Mouse (Mus musculus): ENCODE measurements around the gene Zfr2.

Gene Zfr2

DNA sequence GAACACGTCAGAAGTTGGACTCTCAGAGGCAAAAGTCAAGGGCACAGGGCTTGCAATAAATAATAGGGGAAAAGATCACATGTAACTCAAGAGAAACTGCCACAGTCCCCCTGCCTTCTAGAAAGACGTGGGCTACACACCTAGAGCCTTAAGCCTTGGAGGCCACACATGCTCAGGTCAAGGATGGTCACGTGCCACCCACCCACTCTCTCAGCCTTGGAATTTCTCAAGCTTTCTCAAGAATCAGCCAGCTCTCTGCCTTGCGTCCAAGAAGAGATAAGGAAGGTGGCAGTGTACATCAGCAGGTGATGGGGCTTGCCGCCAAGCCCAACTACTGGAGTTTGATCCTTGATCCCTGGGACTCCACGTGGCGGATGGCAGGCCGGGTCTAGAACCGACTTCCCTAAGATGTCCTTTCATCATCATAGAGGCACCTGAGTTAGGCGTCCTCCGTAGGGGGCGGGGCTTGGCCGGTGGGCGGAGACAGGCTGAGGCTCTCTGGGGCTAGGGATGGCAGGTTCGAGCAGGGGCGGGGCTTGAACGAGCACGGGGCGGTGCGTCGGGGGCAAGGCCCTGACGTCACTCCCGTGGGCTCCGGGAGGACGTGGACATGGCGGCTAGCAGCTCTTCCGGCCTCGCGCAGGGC, at the start of gene Zfr2:
Zfr2 (plus strand) TSS at position 576 of the 646 bp plus-strand sequence.
- peak; percentile 95 for DNase-seq (ENCODE audit: inconsistent ontology term)

DNA sequence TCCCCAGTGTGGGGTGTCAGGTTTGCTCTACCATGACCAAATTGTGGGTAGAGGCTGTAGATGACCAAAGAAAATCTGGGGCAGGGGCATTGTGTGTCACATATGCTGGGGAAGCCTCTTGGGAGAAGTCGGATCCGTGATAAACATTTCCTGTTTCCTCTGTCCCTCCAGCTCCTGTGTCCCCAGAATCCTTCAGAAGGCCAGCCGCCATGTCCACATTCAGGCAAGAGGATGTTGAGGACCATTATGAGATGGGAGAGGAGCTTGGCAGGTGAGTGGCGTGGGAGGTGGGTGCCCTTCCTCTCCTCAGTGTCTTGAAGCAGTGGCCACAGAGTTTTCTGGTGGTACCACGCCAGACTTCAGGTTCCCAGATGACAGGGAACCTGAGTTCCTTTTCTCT, 49.1 kb upstream of the Zfr2 start, which contains the start of gene 4930442H23Rik:
4930442H23Rik (minus strand) TSS at position 45 of the 400 bp plus-strand sequence.
- DNase-seq (ENCODE audit: inconsistent ontology term): no peak

DNA sequence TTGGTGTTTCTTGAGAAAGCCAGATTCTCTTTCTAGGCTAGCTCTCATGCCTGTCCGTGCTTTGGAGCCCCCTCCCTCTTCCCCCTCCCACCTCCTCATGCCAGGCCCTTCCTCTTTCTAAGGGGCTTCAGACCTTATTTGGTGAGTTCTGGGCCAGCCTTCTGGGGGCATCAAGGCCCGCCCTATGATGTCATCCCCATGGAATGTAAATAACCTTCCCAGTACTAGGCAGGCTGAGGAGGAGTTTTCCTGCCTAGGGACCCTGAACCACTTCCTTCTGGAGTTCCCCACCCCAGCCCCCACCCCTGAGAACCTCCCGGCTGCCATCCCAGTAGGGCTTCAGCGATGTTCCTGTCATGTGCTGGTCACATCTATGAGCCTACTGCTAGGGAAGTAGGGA, 48.2 kb upstream of the Zfr2 start:
- no peak for DNase-seq (ENCODE audit: inconsistent ontology term)

DNA sequence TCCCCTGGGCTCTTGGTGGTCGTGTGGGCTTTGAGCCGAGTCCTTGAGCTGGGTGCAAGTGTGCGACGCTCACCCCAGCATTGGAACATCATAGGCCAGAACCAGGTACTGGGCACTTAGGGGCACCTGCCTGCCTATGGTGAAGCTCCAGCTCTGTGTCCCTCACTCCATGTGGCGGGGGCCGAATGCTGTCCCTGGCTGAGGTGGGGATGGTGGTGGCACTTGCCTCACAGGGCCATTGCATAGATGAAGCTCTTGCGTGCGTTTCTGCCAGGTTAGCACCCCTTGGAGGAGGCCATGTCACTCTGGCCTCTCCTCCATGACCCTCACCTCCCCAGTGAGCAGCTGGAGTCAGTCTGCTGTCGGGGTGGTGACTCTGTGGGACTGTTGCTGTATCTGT, 45.8 kb upstream of the Zfr2 start:
- no peak for DNase-seq (ENCODE audit: inconsistent ontology term)

DNA sequence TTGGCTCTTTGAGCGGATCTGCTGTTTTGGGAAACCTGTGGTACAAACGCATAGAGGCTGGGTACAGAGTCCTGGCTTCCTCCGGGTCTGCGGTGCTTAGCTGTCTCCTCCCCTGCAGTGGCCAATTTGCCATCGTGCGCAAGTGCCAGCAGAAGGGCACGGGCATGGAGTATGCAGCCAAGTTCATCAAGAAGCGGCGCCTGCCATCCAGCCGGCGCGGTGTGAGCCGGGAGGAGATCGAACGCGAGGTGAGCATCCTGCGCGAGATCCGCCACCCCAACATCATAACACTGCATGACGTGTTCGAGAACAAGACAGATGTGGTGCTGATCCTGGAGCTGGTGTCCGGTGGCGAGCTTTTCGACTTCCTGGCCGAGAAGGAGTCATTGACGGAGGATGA, 43.1 kb upstream of the Zfr2 start:
- DNase-seq (ENCODE audit: inconsistent ontology term): no peak

DNA sequence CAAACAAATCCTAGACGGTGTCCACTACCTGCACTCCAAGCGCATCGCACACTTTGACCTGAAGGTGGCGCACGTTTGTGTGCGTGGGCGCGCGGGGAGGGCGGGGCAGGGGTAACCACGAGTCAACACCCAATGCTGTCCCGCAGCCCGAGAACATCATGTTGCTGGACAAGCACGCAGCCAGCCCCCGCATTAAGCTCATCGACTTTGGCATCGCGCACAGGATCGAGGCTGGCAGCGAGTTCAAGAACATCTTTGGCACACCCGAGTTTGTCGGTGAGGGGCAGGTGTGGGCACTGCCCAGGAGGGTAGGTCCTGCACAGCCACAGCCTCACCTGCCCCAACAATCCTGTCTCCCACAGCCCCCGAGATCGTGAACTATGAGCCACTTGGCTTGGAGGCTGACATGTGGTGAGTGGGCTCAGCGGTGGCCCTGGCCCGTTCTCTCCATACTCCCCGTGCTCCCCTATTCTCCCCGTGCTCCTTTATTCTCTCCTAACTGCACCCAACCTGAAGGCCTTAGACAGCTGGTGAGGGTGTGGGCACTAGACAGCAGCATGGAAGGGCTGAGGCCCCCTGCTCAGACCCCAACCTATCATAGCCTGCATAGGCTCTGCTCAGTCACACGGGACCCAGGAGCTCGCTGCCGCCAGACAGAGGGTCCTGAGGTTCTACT, 42.6 kb upstream of the Zfr2 start:
- no peak for DNase-seq (ENCODE audit: inconsistent ontology term)

DNA sequence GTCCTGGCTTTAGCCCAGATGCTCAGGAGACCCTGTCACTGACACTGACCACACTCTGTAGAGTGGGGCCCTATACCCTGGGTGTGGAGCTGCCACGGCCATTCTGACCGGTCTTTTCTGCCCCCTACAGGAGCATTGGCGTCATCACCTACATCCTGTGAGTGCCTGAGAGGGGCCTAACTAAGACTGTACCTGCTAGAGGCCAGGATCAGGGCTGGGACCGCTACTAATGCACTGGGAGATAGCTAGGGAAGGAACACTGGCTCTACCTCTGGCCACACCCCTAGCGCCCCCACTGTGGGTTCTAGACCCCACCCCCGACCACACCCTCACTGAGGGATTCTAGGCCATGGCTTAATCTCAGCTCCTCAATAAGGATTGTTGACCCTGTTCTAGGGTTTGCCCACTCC, 42.0 kb upstream of the Zfr2 start:
- no peak for DNase-seq (ENCODE audit: inconsistent ontology term)

DNA sequence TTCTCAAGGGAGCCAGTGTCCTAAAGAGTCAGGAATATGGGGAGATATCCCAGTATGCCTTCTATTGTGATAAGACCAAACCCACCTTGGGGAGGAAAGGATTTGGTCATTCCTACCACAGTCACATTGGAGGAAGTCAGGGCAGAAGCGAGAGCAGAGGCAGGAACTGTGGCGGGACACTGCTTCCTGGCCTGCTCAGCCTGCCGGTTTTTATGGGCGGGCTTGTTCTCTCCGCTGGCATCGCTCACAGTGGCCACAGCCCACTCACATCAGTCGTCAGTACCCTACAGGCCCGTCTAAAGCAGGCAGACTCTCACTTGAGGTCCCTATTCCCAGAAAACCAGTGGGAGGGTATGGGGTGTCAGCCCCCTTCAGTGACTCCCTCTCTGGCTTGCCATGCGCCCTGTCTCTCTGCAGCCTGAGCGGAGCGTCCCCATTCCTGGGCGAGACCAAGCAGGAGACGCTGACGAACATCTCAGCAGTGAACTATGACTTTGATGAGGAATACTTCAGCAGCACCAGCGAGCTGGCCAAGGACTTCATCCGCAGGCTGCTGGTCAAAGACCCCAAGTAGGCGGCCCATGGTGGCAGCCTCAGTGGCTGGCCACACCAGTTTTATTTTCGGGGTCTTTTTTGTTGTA, 41.5 kb upstream of the Zfr2 start:
- no peak for DNase-seq (ENCODE audit: inconsistent ontology term)

DNA sequence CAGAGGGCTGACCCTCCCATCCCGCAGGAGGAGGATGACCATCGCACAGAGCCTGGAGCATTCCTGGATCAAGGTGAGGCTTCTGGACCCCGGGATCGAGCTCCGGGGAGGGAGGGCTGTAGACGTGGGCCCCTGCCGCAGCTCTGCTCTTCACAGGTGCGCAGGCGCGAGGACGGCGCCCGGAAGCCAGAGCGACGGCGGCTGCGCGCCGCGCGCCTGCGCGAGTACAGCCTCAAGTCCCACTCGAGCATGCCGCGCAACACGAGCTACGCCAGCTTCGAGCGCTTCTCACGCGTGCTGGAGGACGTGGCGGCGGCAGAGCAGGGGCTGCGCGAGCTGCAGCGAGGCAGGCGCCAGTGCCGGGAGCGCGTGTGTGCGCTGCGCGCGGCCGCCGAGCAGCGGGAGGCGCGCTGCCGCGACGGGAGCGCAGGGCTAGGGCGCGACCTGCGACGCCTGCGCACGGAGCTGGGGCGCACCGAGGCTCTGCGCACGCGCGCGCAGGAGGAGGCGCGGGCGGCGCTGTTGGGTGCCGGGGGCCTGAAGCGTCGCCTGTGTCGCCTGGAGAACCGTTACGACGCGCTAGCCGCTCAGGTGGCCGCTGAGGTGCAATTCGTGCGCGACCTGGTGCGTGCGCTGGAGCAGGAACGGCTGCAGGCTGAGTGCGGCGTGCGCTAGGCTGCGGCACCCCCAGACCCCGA, 40.5 kb upstream of the Zfr2 start:
- DNase-seq (ENCODE audit: inconsistent ontology term): peak; percentile 87

DNA sequence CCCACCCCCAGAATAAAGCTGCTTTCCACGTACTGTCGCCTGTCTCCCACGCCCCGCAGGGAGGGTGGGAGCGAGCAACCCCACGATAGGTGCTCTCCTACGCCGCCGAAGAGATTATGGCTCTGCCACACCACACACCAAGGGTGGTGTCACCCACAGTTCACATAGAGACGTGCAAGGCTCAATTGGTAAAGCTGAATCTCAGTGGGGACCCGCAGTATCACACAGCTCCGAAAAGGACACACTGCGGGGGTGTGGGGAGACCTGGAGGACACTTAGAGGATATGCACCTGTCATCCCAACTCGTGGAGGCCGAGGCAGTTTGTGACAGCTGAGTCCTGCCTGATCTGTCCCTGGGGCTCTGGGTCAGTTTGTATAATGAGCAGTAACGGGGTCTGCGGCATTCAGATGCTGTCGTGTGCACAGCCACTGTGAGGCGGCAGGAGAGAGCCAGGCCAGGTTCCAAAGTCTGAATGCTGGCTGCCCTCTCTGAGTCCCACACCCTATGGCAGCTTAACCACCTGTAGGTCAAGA, 39.9 kb upstream of the Zfr2 start:
- no peak for DNase-seq (ENCODE audit: inconsistent ontology term)

DNA sequence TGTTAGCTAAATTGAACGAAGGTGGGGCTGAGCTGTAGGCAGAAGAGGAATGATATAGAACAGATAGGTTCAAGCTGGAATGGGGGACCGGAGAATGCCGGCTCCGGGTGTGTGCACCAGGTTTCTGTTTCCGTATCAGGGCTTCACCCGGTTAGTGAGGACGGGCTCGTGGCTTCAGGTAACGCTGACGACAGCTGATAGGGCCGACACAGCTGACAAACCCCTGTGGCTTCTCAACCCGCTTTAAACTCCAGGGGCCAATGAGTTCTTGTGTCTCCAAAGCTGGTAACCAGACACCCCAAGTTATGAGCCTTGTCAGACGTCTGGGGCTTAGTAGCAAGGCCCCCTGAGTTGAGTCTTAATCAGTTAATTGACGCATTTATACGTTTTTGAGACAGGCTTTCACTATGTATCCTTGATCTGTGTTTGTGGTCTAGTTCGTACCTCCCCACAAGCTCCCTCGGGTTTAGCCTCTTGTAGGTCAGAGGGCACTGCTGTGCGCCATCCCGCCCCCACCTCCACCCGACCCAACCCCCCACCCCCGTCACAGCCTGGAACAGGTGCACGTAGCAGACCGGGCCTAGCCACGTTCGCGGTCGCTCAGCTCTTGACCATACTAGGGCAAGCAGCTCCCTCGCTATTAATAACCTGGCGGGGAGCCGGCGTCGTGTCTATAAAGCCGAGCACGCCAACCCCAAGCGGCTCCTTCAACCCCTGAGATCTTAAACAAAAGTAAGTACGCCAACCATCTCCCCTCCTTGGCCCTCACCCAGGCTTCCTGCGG, 38.8 kb upstream of the Zfr2 start:
- DNase-seq (ENCODE audit: inconsistent ontology term): peak; percentile 34

DNA sequence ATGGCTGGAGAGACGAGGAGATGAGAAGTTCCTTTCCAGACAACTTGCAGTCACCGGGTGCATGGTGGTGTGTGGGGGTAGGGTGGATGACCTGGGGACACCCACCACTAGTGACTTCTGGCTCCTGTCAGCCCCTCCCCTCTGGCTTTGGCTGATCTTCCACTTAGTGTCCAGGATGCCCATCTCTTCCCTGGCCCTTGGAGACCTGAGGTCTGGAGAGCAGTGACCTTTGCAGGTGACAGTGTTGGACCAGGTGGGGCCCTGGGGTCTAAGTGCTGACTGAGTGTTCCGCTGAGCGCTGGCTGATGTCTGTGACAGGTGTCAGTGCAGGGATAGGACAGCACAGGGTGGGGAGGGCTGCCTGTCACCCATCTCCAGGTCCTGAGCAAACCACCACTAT, 37.7 kb upstream of the Zfr2 start:
- no peak for DNase-seq (ENCODE audit: inconsistent ontology term)

DNA sequence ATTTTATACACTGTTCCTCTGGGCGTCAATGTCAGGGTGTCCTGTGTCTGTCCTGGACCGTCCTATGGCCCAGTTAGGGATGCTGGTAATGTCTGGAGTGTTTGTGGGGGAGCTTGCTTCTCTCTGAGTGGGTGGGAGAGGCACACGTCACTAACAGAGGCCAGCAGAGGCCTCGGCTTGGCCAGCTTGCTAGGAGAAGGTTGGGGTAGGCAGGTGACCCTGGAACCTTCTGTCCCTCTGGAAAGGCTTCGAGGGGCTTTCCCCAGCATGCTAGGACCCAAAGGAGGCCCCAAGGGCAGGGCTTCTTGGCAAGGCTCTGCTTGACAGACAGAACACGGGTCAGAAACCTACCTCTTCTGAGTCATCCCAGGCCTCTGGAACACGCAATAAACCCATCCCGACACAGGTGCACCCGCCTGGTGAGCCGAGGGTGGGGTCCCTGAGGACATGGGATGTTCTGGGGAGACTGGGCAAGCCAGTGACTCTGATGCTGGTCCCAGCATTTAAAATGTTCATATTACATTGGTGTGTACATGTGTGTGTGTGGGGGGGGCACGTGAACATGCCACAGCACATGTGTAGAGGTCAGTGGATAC, 36.4 kb upstream of the Zfr2 start:
- DNase-seq (ENCODE audit: inconsistent ontology term): no peak

DNA sequence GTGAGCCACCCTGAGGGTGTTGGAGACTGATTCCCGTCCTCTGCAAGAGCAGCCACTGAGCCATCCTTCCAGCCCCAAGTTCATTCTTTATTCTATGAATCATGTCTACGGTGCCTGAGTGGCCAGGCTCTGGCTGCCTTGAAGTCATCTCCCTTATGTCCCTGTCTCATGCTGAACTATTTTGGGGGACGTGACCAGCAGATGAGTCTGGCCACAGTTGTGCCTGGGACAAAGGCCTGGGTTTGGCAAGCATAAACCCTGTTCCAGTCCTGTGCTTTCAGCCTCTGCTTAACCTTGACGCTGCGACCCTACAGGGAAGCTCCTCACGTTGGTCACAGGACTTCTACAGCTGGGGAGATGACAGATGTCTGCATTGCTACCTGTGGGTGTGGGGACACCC, 35.6 kb upstream of the Zfr2 start:
- no peak for DNase-seq (ENCODE audit: inconsistent ontology term)

DNA sequence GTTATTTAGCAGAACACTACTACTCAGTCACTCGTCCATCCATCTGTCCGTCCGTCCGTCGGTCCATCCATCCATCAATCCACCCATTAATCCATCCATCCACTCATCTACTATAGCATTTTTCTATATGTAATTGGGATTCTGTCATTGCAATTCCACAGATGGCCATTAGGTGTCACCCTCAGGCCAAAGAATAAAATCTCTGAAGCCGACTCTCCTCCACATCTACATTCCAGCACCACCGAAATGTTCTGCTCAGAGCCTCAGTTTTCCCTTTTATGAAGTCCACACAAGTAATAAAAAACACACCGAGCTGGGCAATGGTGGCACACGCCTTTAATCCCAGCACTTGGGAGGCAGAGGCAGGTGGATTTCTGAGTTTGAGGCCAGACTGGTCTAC, 34.7 kb upstream of the Zfr2 start:
- DNase-seq (ENCODE audit: inconsistent ontology term): peak; percentile 62

DNA sequence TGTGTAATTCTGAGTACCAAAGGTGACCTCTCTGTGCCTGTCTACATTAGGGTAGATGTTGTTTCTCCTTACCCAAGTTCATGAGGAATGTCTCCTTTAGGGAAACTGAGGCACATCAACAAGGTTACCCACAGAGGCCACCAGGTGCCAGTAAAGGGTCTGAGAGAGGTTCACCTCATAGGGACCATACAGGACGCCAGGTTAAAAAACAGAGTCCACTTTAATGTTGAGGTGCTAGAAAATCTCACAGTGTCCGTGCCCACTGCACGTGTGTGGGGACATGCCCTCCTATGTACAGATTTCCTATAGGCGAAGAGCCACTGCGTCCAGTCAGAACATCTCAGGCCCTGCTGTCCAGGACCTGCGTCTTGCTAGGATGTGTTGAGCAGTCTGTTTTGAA, 34.0 kb upstream of the Zfr2 start:
- no peak for DNase-seq (ENCODE audit: inconsistent ontology term)

DNA sequence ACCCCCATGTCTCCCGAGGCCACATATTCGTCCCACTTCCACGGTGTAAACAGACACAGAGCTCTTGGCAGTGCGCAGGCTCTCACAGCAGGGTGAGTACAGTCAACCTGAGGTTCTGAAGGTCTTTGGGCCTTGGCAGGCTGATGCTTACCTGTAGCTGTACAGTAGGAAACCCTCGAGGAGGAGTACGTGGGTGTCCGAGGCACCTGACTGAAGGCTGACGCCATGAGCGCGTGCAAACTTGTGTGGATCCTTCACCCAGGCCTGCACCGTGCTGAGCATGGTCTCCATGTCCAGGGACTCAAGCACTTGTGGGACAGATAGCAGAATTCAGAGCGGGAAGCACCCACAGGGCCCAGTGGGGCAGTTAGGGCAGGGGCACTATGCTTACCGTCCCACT, 32.8 kb upstream of the Zfr2 start:
- no peak for DNase-seq (ENCODE audit: inconsistent ontology term)

DNA sequence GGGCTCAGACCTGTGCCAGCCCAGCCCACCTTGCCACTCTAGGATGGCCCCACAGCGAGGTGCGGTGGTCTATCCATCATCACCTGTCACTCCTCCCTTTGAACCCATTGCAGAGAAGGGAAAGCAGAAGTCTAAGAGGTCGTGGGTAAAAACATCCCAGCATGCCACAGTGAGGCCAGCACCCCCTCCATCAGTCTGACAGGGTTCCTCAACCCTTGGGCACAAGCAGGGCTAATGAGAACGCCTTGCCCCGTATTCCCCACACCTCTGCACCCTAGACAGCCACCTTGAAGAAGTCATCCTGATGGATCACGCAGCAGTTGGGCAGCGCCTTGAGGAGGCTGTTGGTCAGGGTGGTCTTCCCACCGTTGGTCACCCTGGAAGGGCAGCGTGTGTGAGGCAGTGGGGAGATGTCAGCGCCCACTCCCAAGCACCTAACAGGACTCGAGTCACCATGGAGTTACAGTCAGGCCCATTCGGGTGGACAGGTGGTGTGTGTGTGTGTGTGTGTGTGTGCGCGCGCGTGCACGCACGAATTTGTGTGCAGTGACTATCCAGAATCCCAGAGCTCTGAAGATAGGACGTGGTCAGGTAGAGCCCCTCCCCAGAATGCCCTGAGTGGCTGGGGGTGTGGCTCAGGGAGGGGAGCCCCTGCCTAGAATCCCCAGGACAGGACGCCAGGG, 32.2 kb upstream of the Zfr2 start:
- DNase-seq (ENCODE audit: inconsistent ontology term): no peak

DNA sequence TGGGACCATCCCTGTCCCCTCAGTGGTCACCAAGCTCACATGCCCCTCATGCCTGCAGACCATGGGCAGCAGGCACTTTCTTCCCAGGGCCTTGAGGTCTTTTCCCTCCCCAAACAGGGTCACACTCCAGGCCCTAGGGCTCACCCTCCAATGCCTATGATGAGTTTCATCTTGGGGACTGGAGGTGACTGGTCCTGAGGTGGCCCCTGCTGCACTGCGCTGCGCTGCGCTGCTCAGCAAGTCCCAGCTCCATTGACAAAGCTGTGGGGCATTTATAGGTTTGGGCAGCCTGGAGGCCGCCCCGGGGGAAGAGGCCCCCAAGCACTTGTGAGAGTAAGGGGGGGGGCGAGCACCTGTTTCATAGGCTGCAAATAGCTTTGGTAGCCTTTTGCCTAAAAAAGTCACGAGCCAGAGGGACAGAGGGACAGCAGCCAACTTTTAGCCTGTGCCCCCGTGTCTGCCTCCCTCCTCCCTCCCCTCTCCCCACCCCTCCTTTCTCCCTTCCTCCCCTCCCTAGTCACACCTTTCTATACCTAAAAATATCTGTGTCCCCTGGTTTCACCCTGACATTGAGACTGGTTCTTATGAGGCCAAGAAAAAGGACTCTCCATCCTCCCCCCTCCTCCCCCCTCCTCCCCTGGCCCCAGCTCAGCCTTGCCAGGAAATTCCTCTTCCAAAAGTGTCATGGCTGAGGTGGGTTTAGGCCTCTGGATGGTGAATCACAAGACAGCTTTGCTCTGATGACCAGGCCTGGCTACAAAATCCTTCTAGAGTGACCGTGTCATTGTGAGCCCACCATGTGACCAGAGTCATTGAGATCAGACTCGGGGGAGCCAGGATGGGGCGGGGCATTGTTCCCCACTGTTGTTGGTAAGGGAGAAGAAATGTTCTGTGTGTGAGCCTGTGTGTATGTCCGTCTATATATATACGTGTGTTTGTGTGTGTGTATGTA, 30.9 kb upstream of the Zfr2 start, which contains the start of gene Nmrk2:
Nmrk2 (minus strand) TSS at position 245 of the 952 bp plus-strand sequence.
- DNase-seq (ENCODE audit: inconsistent ontology term): peak; percentile 49

All from Muller cell, postnatal 12 days (primary cell).